Mouse (Mus musculus): ENCODE measurements around the gene Dip2c.

Gene Dip2c

DNA sequence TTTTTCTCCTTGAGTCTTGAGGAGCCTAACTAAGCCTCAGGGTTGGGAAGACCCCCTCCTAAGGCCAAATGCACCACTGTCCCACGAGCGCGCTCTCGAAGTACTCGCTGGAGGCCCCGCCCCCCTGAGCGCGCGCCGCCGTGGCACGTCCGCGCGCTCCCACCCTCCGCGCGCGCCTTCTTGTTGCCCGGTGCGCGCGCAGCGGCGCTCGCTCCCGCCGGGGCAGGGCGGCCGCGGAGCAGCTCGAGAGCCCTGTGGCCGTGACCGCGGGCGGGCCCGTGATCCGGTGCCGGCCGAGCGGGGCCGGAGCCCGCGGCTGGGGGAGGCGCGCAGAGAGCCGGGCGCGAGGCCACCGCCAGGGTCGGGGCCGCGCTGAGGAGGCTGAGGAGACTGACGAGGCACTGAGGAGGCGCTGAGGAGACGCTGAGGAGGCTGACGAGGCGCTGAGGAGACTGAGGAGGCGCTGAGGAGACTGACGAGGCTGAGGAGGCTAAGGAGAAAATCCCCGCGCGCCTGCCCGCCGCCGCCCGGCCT is at the start of gene Dip2c:
Gene Dip2c, plus strand, starts transcription at position 207 of the 534 bp plus-strand sequence.
- DNase-seq (ENCODE audit: low read depth, low spot score) = peak; percentile 85

DNA sequence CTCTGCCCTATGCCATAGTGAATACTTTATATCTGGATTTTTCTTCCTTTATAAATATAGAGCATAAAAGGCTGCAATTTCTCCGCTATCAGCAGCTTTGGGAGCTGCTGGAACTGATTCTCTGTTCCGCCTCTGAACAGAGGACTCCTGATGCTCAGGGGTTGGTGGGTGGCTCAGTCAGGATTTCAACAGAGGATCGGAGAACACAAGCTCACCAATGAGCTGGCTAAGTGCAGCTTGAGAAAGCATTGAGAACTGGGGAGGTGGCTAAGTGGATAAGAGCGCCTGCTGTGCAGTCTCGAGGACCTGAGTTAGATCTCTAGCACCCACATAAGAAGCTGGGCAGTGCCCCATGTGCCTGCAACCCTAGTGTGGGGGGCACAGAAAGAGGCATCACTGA is 49.2 kb upstream of the Dip2c start:
- no peak for DNase-seq (ENCODE audit: low read depth, low spot score)

DNA sequence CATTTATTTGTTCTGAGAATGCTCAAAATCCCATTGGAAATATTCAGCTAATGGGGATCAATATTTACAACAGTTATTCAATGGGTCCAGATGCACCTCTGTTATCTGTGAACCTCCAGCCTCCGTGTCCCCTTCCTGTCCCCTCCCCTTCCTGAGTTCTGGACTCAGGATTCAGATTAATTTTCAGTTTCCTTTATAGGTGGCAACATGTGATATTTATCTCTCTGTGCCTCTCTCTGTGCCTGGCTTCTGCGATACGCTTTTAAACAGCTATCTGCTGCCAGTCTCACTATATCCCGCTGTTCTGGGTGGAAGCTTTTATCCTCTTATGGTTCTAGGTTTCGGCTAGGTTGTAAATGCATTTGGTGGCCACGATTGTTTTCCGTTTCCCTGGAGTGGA is 38.8 kb upstream of the Dip2c start:
- DNase-seq (ENCODE audit: low read depth, low spot score) = no peak

DNA sequence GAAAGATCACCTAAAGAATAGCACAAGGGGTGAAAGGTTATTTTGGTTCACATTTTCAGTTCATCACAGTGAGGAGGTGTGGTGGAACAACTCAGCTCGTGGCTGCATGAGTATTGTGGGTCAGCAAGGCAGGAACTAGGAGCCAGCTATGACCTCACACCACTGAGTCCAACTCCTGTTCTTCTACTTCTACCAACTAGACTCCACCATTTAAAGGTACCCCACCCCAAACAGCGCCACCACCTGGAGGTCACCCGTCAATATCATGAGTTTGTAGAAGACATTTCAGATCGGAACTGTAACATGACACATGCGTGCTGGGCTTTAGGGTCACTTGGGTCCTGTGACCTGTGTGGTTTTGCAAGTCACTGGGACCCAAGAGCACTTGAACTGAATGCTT is 37.2 kb upstream of the Dip2c start:
- no peak for DNase-seq (ENCODE audit: low read depth, low spot score)

DNA sequence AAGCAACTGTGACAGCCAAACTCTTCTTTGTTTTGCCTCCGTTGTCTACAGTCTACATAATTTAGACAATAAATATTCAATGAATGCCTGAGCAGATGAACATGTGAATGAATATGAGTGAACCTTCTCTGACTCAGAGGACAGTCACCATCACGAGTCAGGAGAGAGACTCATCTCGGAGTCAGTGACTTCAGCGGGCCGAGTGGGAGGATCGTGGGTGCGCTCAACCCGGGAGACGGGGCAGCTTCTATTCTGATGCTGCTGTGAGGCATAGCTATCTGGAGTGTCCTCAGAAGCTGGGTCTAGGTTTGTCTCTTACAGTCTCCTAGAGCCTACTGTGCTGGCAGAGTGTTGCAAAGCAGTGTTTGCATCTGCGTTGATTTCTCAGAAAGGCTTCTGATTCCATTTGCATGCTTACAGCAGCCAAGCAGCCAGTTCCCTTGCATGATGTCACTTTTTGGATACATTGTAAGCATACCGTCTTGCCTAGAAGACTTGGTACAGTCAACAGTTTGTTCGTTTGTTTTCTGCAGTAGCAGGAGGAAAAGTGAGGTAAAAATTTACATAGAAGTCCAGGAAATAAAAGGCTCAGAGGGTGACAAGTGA is 36.6 kb upstream of the Dip2c start:
- DNase-seq (ENCODE audit: low read depth, low spot score) = no peak

DNA sequence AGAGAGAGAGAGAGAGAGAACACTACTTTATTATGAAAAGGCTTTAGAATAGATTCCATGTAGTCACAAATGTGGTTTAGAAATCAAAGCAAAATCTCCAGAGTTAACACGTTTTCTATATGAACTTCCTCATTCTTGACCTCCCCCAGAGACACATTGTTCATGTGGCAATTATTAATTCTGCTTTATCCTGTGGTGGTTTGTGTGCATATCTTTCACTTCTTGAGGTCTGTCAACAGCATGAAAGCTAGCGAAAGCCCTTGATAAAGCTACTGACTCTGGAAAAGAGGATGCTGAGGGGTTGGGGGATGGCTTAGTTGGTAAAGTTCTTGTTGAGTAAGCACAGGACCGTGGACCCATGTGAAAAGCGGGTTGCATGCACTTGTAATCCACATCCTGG is 14.6 kb upstream of the Dip2c start:
- no peak for DNase-seq (ENCODE audit: low read depth, low spot score)

DNA sequence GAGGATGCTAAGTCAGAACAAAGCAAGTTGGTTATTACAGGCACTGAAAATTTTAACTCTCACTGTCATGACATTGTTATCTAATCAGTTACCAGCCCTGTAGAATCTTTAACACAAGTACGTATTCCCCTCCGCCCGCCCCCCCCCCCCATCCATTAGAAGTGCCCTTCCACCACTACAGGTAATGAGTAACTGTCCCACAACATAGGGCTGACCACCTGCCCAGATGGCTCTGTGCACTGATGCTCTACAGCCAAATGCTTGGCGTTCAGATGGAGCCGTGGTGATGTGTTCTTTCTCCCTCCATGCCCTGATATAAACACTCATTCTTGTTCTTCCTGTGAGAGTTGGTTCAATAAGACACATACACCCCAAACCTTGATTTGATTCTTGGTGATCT is 10.8 kb upstream of the Dip2c start:
- no peak for DNase-seq (ENCODE audit: low read depth, low spot score)

DNA sequence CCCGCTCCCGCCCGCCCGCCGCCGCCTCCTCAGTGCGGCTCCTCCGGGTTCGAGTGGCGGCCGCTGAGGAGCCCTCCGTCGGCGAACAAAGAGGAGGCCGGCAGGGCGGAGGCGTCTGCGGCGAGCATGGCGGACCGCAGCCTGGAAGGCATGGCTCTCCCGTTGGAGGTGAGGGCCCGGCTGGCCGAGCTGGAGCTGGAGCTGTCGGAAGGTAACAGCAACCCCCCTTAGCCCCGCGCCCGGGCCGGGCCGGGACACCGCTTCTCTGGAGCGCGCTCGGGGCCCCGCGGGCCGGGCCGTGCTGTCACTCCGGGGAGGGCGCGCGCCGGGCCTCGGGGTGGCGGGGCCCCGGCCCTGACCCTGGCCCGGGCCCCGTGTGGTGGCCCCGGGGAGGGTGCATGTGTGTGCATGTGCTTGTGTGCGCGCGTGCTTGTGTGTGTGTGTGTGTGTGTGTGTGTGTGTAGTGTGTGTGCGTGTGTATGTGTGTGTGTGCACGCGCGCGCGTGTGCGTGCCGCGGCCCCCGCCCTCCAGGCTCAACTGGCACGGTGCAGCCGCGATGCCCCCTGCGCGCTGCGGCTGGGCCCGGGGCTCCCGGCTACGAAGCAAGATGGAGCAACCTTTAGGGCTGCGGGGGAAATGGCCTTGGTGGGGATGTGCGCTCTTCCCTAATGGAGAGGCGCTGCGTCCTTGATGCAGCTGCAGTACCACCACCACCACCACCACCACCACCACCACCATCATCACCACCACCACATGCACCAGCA is 710 bp downstream of the Dip2c start:
- peak; percentile 58 for DNase-seq (ENCODE audit: low read depth, low spot score)

DNA sequence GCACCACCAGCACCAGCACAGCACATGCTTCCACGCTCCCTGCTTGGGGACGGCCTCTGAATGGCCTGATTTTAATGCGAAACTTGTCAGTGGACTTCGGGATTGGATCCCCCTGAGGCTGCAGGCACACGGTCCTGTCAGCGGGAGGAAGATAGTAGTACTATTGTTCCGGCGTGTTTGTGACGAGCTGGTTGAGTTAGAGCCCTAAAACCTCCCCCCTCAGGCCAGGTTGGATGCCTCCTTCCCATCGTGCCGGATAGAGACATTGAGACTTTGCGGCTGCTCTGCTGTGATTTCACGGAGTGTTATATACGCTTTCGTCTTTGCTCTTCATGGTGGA is 1.3 kb downstream of the Dip2c start:
- no peak for DNase-seq (ENCODE audit: low read depth, low spot score)

DNA sequence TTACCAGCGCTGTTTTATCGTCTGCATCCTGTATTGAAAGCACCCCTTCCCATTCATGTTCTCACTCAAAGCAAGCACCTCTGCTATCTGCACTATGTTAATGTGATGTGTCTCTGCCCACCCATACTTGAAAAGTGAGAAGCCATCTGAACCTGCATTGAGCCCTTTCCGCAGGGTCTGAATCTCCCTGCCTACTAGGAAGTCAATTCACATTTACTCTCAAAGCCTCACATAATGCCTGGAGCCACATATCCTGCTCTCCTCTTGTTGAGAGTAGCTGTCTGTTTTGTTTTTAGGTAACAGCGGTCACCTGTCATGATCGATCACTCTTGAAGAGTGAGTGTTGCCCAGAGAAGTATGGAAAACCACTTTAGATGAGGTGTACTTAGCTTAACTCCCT is 2.3 kb downstream of the Dip2c start:
- no peak for DNase-seq (ENCODE audit: low read depth, low spot score)

DNA sequence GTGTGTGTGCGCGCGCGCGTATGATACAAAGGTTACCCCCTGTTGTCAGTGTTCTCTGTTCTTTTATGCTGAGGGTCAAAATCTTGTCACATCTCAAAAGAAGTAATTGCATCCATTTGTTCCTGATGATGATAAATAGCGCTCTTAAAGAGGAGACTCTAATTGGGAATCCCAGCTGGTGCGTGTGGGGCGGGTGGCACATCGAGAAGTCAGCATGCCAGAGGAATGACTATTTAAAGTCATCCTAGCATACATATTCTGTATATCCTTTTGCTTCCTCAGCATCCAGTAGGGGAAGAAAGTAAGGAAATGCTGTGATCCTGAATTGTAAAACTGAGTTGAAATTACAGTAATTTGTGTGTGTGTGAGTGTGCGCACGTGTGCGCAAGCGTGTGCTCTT is 6.7 kb downstream of the Dip2c start:
- DNase-seq (ENCODE audit: low read depth, low spot score) = no peak

DNA sequence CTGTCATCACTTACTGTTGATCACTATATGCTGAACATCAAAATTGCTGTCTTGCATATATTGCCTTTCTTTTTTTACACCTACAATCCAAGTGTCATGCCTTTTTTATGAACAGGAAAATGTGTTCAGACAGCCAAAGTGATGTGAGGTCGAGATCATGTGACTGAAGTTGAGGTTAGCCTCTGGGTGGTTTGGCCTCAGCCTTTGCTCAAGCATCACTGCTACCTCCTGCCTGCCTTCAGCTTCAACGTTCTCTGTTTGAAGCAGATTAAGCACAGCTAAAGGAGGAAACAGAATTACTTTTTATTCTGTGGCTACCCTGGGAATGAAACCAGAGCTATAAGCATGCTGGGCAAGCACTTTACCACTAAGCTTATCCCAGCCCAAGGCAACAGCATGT is 13.6 kb downstream of the Dip2c start:
- no peak for DNase-seq (ENCODE audit: low read depth, low spot score)

DNA sequence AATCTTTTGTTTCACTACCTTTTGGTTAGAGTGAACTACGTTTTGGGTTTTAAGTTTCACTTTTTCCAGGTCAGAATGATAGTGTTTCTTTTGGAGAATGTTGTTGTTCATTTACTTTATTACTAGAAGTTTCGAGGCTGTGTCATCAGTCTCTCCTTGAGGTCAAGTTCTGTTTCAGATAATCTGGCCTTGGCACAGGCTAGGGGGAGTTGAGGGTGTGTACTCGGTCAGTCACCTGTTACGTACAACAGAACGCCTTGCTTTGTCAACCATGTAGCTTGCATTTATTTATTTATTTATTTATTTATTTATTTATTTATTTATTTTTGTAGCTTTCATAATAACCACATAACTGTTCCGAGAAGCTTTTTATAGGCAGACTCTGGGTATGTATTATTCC is 20.0 kb downstream of the Dip2c start:
- no peak for DNase-seq (ENCODE audit: low read depth, low spot score)

DNA sequence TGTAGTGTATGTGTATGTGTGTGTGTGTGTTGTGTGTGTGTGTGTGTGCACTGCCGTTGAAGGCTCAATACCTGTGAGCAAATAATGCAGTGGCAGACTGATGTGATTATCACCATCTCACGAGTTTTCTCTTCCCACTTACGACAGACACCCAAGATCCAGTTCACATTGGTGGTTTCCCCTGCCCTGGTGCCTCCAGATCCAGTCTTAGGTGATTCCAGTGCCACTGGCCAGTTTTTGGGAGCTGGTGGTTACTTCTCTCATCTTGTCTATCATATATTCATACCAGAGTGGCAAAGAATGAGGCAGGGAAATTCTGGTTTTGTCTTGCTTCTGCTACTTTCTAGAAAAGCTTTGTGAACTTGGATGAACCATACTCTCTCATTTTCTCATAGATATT is 20.9 kb downstream of the Dip2c start:
- DNase-seq (ENCODE audit: low read depth, low spot score) = no peak

DNA sequence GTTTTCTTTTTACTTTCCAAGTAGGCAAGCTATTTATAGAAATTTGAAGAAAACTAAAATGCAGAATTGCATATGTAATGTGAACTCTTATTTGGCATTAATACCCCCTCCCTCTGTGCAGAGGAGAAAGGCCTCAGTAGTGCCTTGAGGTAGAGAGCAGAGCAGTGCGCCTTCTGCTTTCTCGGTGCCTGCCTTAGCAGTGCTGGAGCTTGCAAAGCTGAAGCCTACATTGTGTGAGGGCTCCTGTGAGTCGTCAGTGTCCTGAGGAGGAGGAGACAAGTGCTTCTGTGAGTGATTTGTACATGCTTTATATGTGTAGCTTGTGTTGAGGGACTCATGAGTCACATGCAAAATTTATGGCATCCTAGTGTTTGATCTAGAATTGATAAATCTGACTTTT is 21.4 kb downstream of the Dip2c start:
- DNase-seq (ENCODE audit: low read depth, low spot score) = no peak

DNA sequence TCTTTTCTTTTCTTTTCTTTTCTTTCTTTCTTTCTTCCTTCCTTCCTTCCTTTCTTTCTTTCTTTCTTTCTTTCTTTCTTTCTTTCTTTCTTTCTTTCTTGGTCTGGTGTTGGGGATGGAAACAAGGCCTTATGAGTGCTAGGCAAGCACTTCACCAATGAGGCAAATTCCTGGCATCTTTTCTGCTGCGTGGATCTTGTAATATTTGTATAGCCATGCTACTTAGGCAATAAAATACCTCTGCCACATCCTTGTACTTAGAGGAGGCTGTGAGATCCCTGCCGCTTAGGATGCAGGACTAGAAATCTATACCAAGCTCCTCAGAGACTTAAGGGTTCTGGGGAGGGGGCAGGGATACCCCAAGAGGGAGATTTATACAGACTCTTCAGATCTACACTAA is 23.3 kb downstream of the Dip2c start:
- DNase-seq (ENCODE audit: low read depth, low spot score) = no peak

DNA sequence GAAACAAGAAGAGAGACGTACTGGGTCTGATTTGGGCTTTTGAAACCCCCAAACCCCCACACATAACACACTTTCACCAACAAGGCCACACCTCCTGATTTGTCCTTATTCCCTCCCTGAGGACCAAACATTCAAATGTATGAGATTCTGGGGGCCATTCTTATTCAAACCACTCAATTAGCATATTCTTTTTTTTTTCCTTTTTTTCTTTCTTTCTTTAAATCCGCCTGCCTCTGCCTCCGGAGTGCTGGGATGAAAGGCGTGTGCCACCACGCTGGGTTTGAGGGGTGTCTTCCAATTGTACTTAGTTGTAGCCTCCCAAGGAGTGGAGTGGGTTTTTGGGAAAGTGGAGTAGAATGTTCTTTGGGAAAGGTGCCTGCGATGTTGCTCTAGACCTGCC is 32.5 kb downstream of the Dip2c start:
- DNase-seq (ENCODE audit: low read depth, low spot score) = peak; percentile 95

DNA sequence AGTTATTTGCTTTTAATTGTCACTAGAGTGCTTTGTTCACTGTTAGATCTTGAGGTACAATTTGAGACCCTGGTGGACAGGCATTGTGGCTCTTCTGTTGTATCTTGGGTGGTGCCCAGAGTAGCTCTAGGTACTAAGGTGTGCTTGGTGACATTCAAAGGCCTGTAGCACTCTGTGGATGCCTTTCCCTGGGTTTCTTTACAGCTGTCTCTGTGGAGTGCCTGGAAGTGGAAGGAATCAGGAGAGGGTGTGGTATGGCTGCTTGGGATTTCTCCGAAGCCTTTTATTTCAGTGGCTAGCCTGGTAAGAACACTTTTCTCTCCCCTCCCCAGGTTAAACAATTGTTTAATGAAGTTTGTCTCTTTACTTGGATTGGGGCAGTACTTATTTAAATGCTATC is 34.5 kb downstream of the Dip2c start:
- DNase-seq (ENCODE audit: low read depth, low spot score) = peak; percentile 74

DNA sequence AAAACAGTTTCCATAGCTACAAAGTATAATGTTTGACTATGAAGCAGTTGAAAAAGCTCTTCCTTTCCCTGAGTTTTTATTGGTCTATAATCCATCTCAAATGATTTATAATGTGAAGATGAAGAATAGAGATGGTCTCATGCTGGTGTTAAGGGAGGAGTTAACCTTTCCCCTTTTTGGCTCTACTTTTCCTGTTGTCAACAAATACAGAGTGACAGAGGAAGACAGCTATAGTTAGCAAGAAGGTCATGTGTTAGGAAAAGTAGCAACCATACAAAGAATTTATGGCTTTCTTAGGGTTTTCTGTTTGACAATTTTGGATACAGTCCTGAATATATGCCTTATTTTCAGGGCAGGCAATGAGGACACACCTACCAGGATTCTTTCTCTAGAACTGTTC is 36.6 kb downstream of the Dip2c start:
- no peak for DNase-seq (ENCODE audit: low read depth, low spot score)

DNA sequence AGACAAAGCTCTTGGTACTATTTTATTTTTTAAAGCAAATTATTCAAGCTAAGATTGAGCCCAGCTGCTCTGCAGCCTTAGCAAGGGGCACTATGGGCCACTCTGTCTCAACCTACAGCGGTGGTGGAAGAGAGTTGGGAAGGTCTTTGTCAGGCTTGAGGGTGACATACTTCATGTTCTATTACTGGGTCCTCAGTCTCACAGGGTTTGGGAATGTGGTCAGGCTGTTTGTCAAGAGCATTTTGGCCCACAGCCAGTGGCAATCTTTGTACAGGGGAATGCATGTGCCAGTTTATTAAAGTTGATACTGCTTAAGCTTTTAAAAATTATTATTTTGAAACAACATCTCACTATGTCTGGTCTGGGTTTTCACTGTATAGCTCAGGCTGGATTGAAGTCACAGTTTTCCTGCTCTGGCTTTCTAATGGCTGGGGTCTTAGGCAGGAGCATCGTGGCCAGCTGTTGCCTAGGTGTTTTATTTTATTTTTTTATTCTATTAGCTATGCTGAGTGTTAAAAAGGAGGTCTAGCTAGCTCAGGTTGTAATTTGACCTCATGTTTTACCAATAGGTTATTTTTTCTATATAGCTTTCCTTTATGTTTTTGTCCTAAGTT is 37.9 kb downstream of the Dip2c start:
- no peak for DNase-seq (ENCODE audit: low read depth, low spot score)

DNA sequence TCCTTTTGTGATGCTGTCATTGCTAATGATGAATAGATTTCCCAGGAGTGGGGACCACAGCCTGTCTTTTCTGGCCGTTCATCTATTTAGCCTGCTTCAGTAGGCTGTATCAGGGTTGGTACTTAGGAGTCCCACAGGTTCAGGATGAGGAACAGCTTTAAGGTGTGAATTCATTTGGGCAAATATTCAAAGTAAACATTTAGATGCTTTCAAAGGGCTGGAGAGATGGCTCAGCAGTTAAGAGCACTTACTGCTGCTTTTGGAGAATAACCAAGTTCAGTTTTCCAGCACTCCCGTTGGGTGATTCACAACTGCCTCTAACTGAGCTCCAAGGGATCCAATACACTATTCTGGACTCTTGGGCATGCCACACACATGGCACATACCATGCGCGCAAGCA is 38.4 kb downstream of the Dip2c start:
- no peak for DNase-seq (ENCODE audit: low read depth, low spot score)

DNA sequence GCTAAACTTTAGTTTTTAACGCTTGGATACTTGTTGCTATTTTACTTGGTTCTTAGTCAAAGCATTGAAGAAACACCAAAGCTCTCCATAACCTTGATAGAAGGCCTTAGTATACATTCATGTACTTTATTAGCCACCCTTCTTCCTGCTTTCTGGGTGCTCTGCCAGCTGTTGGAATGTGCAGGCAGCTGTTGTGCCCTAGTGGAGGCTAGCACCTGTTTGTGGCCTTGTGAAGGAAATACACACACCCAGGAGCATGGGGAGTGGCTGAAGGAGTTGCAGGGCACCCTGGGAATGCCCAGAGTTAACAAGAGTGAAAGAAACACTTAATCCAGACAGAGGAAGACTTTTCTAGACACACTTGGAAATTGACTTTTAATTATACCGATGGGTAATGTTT is 43.4 kb downstream of the Dip2c start:
- no peak for DNase-seq (ENCODE audit: low read depth, low spot score)

DNA sequence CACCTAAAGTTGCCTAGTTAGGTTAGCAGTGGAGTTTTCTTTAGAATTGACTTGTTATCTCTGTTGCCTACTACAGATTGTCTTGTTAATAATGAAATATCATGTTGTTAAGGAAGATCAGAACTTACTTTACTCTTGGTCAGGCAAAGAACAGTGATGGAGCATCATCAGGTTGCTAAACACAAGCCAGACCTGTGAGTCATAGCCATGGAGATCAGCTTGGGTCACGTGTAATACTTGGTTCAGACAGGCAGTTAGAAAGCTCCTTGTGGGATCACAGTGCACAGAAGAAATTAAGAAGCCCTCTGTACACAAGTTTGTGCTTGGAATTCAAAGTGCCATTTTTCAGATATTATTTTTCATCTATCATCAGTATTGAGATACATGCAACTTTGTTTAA is 48.9 kb downstream of the Dip2c start:
- DNase-seq (ENCODE audit: low read depth, low spot score) = no peak

All from R1 (cell line).